Mouse (Mus musculus): Measurements from ENCODE around the gene Abr.

The Abr gene

GRCm38 (mm10) chr11:76623206-76623961, 1.3 kb upstream of the Abr start:
- DNase-seq (ENCODE audit: low spot score in 2 of 2) = peak in 1 of 2 experiments; percentile 26

GRCm38 (mm10) chr11:76622566-76623205, 572 bp upstream of the Abr start:
- no peak for DNase-seq (ENCODE audit: low spot score in 2 of 2)

DNA sequence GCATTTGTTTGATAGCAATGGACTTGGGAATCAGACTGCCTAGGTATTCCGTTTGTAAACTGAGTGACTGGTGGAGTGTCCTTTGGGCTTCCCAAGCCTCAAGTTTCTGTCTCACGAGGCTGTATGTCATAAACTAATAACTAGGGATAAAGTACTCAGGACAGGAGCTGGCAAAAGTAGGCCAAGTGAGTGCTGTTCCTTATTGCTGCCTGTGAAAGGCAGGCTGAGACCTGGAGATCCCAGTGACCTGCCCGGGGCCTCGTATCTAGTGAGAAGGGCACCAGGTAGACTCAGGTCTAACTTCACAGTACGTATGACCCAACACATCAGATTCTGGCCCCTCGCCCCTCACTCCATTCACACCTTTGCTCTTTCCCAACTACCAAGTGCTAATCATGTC, 4.0 kb downstream of the Abr start:
- no peak for DNase-seq (ENCODE audit: low spot score in 2 of 2)

DNA sequence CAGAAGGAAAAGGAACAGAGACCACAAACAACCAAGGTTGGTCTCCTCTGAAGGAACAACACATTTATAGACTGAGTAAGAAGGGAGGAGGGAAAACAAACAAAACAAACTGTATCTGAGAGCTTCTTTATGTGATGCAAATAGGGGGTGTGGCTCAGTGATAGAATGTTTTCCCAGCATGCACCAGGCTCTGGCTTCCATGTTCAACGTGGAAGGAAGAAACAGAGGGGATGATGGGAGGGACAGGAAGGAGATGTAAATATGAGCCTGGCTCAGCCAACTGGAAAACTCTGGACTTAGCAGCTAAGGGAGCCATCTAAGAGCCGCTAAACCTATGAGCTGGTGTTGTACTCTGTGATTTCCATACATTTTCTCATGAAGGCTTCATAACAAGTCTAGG, 7.9 kb downstream of the Abr start:
- no peak for DNase-seq (ENCODE audit: low spot score in 2 of 2)

GRCm38 (mm10) chr11:76612638-76613104, 9.4 kb downstream of the Abr start:
- peak; percentile 46 to 65 for DNase-seq (ENCODE audit: low spot score in 2 of 2)

DNA sequence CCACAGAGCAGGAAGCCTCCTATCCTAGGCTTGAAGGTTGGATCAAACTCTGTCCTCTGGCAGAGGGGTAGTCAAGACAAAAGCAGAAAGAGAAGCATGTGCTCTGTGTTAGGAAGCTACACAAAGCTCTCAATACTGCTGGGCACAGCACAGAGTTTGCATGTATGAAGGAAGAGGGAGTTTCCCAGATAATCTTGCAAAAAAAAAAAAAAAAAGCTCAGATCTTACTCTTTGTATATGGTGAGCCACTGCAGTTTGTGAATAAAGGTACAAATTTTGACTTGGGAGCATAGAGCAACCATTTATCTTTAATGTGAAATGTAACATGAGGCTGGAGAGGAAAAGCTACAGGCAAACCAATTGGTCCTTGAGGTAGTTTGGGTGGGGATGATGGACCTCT, 11.2 kb downstream of the Abr start:
- no peak for DNase-seq (ENCODE audit: low spot score in 2 of 2)

- no peak for DNase-seq (ENCODE audit: low spot score in 2 of 2)
Measured at GRCm38 (mm10) chr11:76606521-76606920, 15.6 kb downstream of the Abr start.

DNA sequence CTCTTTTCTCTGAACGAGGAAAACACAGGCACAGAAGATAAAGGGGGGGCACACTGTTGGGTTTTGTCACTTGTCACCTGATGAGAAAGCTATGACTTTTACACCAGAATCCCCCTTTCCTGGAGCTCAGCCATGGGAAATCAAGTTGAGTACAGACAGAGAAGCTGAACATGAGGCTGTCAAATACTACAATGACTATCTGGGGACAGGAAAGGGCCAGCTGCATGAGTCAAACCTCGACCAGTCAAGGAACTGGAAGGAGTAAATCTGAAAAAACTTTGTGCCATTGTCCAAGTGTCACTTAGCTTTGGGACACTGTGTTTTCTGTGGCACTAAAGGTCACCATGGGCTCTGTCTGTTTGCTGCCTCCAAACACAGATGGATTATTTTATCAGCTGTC, 22.9 kb downstream of the Abr start:
- DNase-seq (ENCODE audit: low spot score in 2 of 2) = no peak

DNA sequence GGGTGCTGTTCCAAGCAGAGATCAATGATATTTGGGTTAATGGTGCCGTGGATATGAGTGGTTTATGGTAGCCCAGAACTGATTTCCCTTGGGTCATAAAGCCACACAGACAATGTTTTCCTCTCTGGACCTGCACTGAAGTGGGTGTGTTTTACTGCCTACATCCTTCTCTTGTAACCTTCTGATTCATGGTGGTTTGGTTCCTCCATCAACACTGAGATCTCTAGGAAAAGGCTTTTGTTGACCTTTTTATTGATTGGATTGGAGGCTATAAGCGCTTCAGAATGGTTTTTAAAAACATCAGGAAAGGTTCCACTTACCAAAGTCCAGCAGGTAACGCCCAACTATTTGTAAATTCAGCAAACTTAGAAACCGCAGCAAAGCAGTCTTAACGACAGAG, 23.4 kb downstream of the Abr start:
- DNase-seq (ENCODE audit: low spot score in 2 of 2) = no peak

GRCm38 (mm10) chr11:76593620-76594326, 28.3 kb downstream of the Abr start:
- DNase-seq (ENCODE audit: low spot score in 2 of 2) = no peak

DNA sequence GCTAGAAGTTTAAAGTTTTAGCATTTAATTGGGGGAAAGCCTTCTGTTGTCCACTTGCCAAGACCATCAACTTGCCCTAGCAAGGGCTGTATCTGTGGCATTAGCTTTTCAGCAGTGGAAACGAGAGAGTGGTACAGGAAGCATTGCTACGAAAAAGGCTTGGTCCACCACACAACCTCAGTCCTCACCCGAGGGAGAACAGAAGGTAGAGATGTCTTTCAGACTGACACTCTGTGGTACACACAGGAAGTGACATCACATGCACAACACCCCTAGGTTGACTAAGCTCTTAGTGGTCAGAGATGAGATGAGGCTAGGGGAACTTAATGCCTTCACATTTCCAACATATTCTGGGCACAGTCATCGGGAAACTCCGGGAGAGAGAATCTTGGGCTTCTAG, 32.4 kb downstream of the Abr start:
- DNase-seq (ENCODE audit: low spot score in 2 of 2) = no peak

DNA sequence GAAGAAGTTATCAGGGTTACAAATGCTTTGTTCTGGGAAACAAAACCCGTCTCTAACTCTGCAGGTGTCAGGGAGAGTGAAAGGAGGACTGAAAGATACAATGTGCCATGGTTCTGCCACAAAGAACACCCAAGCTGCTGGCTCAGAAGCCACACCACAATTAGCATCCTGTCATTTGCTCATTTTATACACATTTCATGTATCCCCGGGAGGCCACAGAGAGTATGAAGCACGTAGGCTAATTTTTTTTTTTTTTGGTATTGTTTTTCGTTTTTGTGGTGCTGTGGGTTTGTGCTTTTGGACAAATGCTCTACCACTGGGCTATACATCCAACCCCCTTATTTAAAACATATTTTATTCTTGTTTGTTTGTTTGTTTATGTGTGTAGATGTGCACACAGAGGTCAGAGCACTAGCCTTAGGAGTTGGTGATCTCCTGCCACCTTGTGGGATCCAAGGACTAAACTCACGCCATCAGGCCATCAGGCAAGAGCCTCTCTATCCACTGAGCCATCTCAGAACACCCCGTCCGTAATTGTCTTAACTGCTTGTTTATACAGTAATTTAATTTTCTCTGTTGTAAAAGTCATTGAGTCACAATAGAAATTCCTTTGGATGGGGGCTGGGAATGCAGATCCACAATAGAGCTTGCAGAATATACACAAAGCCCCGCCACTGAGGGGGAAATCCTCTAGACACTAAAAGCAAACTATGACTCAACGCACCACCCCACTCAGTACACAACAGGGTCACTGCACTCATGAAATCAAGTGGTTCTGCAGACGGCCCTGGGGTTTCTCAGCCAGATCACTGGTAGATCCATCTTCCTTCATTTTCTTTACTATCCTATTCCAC, 33.3 kb downstream of the Abr start:
- DNase-seq (ENCODE audit: low spot score in 2 of 2) = no peak

- DNase-seq (ENCODE audit: low spot score in 2 of 2) = no peak
Measured at GRCm38 (mm10) chr11:76588032-76588431, 34.1 kb downstream of the Abr start.

GRCm38 (mm10) chr11:76587333-76587732, 34.8 kb downstream of the Abr start:
- no peak for DNase-seq (ENCODE audit: low spot score in 2 of 2)

DNA sequence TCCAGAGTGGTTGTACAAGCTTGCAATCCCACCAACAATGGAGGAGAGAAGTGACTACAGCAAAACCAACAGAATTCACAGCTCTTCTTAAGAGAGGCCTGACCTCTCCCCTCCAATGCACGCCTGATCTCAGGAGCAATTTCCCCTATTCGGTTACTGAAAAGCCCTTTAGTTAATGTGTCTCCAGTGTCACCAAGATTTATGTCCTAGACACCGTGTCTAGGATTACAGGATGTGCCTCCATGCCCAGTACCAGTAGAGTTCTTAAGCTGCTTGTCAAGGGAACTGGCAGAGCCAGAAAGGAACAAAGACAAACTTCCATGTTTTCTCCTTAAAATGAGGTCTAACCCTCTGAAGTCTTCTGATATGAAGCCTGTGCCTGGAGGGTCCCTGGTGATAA, 36.0 kb downstream of the Abr start:
- DNase-seq (ENCODE audit: low spot score in 2 of 2) = no peak

GRCm38 (mm10) chr11:76577588-76578257, 44.4 kb downstream of the Abr start:
- DNase-seq (ENCODE audit: low spot score in 2 of 2) = peak in 1 of 2 experiments; percentile 92

DNA sequence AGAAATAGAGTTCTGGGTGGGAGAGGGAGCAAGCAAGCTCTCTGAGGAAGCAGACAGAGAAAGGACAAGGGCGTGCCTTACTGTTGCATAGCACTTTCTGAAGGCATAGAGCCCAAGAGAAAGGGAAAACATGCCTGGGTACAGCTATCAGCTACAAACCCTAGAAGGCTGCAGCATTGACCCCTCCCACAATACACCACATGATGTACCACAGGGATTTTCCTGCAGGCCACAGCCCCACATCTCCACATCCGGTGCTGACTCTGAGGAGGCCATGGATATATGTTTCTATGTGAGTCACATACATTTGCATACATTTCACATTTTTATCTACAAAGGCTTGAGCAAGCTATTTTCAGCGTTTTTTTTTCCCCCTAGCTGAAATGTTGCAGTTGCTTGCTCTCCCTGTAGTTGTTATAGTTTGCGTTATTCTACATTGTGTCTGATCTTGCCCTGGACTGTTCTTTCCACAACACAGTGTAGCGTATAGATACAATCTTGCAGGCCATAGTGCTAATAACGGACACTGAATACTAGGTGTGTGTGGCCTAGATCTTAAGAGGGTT, 49.2 kb downstream of the Abr start:
- peak in 1 of 2 experiments; percentile 65 for DNase-seq (ENCODE audit: low spot score in 2 of 2)

GRCm38 (mm10) chr11:76571613-76571929, 50.5 kb downstream of the Abr start:
- DNase-seq (ENCODE audit: low spot score in 2 of 2) = peak in 1 of 2 experiments; percentile 54

DNA sequence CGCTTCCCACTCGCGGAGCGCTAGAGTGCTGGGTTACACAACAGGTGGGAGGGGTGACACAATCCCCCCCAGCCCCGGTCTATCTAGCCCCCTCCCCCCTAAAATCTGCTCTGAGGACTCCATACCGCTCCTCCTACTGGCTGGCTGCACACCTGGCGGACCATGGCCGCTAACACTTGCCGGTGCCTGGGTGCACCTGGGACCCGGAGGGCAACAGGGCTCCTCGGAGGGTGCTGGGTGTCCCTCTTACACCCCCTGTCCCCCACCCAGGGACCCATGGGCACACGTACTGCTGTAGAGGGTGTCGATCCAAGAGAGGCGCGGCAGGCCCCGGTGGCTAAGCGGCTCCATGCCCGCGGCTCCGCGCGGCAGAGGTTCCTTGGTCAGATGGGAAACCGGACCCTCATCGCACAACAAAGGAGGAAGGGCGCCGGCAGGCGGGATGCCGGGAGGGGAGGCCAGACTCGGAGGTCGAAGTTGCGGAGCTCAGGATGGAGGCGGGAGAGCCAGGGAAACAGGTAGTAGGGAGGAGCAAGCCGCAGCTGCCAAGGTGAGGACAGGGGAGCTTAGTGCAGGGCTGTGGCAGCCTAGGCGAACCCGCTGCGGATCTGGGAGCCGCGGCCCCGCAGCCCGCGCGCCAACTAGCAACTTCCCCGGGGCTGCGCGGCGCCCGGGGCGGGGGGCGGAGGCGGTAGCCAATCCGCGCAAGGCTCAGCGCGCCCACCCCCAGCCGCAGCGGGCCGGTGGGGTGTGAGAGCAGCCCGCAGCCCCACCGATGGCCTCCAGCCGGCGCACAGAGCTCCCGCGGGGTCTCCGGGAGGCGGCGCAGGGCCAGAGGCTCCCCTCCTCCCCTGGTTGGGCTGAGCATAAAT, 51.1 kb downstream of the Abr start:
- no peak for DNase-seq (ENCODE audit: low spot score in 2 of 2)

DNA sequence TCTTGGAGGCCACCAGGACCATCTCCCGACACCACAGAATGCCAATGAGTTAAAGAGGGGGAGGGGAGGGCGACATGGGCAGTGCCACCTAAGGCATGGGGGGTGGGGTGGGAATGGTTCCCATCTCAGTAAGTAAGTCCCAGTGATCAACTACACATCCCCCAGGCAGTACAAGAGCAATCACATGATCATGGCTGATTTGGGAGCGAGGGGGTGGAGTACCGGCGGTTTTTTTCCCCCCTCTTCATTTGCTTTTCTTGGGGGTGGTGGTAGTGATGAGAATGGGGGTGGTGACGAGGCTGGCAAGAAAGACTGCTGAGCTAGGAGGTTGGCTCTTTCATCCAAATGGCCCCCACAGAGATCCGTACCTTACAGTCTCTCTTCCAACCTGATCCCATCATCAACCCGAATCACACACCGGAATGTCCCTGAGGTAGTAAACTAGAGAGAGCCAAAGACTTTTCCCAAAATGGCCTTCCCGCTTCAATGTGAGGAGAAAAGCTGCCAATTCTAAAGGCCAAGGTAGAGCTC, 51.8 kb downstream of the Abr start:
- peak in 1 of 2 experiments; percentile 47 for DNase-seq (ENCODE audit: low spot score in 2 of 2)
